Mouse (Mus musculus): ENCODE measurements around the gene Tex16.

The Tex16 gene
- long read RNA-seq, experiment 1, result 0 reads
- long read RNA-seq, experiment 2, result 0 reads

- intact Hi-C loops (cut with DNase I), result no loop called here
Observed at GRCm38 (mm10) chrX:112010707-112011106, at the start of gene Tex16. Gene Tex16 (plus strand): TSS chrX:112011007.

GRCm38 (mm10) chrX:111999661-112000060 is 11.1 kb upstream of the Tex16 start:
- intact Hi-C loops (cut with DNase I), result no loop called here
